Mouse (Mus musculus) frontal cortex, postnatal 10 days (tissue): Measurements from ENCODE around the gene Sema5a.
"Not testable (repeated sequence)": the region's sequence is repeated elsewhere in the genome, so short reads cannot be mapped to it uniquely, and the experiment has no call there.

ENCODE experiments used
- DNase-seq, 2 experiments: peaks; one replicate each; pipeline ENCODE4 v3.0.0; 2022; ENCODE audit warnings: low spot score in 2 of 2, mixed read lengths in 1 of 2

Gene Sema5a

DNA sequence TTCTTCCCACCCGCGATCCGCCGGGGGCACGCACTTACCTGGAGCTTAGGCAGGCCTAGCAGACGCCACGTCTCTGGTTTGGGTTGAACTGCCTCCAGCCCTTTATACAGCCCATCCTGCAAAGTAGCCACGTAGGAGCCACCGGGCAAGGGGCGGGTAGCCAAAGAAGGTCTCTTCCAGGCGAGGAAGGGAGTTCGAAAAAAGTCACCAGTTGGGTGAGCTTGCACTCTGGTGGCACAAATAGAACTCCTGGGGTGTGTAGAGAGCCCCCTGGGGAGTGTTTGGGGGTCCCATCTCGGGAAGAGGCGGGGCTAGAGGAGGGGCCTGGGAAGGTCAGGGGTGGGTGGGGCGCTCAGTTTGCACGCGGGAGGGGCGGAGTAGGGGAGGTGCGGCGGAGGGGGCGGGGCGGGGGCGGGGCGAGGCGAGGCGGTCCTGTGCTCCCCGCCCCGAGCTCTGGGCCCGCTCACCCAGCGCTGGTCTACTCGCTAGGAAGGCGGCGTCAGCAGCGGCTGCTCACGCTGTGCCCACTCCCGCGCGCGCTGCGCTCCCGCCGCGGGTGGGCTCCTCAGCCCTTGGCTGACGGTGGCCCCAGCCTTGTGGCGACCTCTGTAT, at the start of gene Sema5a:
TSS of gene Sema5a (plus strand) at position 467 of the 612 bp plus-strand sequence.
- peak in 1 of 2 experiments; percentile 47 for DNase-seq

DNA sequence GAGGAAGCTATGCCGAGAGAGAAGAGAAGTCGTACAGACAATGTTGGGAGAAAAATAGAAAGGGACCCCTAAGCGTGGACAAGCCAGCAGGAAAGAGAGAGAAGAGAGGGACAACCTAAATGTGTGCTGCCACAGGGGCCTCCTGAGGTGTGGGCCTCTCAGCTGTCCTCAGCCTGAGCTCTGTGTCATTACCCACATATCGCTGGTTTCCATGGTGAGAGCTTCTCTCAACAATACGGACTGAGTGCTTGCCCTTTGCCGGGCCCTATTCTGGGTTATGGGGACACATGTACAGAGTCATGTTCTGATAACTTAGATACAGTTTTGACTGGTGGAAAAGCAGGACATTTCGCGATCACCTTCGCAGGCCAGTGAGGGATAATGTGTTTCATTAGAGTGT, 46.5 kb upstream of the Sema5a start:
- DNase-seq = no peak

DNA sequence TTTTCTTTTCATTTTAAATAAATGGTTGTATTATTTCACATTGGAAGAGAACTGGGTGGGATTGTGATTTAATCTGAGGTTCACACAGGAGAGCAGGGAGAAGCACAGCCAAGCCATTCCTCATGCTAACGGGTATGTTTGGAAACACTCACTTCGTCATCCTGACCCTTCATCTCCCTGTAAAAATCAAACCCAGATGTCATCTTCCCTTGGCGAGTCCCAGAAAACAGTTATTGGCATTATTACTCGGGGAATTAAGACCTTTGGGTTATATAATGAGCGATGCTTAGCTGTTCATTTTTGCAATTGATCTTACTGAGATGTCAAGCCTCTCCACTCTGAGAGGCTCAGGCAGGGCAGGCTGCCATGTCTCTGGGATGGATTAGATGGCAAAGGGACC, 46.0 kb upstream of the Sema5a start:
- DNase-seq = no peak

DNA sequence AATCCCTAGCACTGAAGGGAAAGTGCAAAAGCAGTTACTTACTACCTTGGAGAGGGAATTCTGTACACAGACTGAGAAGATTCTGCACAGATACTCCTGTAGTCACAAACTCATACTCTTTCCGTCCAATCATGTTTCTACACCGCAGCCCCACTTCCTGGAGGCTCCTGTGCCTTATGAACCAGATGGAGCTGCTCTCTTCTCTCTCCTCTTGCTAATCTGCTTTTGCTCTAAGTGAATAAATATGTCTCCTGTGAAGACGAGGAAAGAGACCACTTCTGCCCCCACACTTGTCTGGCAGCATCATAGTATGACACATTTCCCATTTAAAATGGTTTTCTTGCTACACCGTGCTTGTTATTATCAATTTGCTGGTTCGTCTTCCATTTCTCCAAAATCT, 41.4 kb upstream of the Sema5a start:
- DNase-seq = no peak

DNA sequence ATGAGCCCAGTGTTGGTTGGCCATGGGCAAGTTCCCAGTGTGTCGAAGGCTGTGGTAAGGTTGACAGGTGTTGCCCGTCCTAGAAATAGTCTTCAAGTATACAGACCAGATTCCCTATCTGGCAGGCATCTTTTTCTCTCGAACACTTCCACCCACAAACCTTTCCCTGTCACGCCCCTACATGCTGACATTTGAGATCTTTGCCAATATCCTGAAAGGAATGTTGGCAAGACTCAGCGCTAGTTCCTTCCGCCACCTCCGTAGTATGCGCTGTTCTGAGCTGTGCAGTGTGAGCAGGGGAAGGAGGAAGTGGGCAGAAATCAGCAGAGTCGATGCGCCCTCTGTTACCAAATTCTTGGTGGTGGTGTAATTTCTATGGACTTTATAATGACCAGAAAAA, 39.7 kb upstream of the Sema5a start:
- peak in 1 of 2 experiments; percentile 15 for DNase-seq

DNA sequence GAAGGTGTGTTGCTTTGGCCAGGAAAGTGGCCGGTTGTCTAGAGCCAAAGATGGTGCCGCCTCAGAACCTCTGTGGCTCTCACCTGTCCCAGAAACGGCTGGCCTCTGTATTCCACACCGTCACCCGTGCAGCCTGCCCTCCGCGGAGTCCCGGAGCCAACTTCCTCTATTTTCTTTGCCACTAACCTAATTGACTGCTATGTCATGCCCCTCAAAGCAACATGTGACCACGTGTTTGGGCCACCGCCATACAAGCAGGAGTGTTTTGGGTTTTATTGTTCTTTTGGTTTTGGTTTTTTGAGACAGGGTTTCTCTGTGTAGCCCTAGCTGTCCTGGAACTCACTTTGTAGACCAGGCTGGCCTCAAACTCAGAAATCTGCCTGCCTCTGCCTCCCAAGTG, 29.9 kb upstream of the Sema5a start:
- not testable (repeated sequence) for DNase-seq

DNA sequence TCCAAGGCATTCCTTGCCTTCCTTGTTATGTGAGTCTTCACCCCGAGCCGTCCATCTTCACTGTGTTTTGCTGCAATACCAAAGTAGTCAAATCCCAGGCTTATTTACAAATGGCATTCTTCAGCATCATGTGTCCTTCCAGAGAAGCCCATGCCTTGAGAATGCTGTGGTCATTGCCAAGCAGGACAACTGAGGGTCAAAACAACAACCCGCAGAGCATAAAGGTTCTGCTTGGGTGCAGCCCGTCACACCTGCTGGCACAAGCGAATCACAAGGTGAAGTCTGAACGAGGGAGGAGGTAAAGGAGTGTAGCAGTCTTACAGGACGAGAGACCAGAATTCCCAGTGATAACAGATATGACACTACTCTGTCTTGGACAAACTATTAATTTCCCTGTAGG, 21.6 kb upstream of the Sema5a start:
- DNase-seq = no peak

DNA sequence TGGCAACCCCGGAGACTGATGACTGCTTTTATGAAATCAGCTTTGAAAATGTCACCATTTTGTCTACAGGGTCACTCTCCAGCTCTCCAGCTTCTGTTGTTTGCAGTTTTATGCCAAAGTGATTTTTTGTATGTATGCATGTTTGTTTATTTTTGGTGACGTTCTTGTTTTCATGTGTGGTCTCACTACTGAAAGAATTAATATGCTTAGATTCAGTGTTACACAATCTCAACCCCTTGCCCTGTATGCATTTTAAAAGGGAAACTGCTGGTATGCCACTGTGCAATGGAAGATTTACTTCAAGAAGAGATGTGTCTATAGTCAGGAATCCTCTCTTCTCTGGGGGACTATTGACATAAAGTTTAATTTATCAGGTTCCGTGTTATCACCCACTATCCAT, 19.2 kb upstream of the Sema5a start:
- no peak for DNase-seq

DNA sequence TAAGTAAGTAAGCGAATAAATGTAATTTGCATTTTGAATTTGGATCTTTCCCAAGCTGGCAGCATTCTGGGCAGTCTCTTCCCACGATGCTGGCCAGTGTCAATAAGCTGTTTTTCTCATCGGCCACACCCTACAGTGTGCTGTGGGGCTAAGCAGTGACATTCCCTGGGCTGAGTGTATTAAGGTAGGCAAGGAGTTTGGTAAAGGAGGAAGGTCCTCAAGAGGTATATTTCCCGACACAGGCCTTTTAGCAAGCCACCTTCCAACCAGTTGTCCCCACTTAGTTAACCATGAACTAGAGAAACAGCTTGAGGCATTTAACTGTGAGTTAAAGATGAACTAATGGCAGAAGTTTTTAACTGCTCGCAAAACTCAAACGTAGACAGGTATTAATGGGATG, 18.2 kb upstream of the Sema5a start:
- no peak for DNase-seq

DNA sequence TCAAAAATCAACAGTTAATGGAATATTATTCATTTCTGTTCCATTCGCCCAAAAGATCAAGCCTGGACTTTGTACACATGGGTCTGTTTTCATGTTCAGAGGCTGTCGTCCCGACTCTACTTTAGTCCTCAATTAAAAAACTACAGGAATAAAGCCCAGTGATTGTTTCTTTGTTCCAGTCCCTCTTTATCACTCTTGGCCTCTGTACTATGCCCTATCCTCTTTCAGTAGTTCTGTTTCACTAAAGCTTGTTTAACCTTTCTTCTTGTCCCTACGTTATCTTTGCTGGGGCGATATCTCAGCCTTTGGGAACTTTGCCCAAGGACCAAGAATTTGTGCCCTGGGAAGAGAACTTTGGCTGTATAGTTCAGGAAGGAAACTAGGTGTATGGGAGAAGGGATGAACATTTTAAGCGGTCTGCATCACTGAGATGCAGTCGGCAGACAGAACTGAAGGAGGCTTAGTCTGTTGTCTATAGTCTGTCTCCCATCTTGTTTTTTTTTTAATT, 17.7 kb upstream of the Sema5a start:
- DNase-seq = no peak

DNA sequence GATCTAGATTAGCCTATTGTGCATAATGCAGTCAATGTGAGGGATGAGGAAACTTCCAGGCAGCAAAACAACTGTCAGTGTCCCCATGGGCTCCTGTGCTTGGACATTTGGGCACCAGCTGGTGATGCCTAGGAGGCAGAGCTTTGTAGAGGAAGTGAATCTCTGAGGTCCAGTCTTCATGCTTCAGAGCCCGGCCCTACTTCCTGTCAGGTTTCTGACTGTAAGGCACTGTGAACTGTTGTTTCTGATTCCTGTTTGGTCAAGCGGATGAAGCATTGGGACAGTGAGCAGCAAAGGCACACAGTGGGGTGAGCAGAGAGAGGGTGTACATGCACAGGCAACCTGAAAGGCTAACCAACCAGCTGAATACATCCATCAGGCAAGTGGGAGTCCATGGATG, 14.5 kb upstream of the Sema5a start:
- no peak for DNase-seq

DNA sequence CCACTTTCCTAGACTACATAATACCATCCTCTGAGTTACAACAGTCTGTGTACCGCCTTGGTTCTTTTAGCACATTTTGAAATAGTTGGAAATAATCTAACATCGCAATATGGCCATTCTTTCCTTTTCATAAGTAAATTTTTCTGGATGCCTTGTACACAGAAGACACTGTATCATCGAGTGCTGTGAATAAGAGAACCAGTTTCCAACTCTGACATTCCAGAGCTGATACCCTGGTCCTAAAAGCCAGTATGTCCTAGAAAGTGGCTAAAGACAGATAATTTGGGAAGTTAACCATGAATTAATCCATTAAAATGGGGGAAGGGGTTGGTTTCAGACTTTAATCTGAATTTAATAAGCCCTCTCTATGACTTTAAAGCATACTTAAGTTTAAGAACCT, 12.4 kb upstream of the Sema5a start:
- DNase-seq = no peak

DNA sequence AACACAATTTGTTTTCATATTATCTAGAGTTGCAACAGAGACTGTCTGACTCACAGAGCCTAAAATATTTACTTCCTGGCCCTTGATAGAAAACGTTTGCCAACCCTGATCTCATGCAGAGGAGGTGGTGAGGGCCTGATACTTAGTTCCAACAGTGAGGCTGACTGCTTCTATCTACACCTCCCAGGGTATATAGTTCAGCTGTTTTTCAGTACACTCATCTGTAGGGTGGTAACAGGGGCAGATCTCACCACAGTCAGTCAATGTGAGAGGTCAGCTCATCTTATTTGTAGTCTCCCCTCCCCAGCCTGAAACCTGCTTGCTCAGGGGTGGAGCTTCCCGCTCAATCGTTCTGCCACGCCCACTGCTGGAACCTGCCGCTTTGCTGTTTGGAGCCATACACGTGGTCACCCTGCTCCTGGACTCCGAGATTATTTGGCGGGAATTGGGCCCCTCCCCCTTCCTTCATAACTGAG, 11.9 kb upstream of the Sema5a start:
- DNase-seq = not testable (repeated sequence)

DNA sequence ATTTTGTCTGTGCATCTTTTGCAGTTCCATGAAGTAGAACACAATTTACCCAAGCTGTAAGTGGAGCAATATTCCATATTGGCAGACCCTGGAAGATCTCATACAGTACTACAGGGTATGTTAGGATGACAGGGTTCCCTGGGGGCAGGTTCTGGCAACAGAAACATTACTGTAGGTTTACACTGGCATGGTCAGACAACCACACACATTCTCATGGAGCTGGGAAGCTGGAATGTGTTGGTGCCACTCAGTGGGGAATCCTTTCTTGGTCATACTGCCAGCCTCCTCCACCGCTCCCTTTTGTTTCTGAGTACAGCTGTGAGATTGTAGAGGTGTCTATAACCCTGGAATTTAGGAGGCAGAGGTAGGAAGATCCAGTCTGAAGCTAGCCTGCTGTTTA, 11.2 kb upstream of the Sema5a start:
- no peak for DNase-seq

DNA sequence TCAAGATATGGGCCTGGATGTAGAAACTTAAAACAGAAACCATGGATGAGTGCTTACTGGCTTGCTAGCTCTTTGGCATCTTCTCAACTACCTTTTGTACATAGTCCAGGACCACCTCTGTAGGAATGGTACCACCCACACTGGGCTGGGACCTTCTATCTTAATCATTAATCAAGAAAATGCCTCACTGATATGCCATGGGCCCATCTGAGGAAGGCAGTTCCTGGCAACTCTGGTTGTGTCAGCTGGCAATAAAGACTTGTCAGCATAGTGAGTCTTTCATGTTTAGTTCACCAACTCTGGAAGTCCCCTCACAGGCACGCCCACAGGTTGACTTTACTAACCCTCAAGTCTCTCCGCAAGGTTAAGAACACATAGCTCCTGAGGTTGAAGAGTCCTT, 5.5 kb upstream of the Sema5a start:
- no peak for DNase-seq

DNA sequence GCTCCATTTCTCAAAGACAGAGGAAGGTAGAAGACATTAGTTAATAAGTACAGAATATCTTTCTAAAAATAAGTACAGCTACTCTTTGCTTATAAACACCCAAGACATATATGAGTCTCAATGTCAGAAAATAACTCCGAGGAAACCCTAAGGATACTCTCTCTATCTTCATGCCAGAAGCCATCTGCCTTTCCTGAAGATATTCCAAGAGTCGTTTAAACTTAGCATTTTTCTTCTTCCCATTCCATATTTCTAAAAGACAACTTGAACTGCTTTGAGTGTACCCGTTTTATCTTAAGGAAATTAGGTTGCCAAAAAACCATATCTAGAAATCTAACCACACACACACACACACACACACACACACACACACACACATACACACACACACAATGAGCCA, 4.5 kb upstream of the Sema5a start:
- no peak for DNase-seq

DNA sequence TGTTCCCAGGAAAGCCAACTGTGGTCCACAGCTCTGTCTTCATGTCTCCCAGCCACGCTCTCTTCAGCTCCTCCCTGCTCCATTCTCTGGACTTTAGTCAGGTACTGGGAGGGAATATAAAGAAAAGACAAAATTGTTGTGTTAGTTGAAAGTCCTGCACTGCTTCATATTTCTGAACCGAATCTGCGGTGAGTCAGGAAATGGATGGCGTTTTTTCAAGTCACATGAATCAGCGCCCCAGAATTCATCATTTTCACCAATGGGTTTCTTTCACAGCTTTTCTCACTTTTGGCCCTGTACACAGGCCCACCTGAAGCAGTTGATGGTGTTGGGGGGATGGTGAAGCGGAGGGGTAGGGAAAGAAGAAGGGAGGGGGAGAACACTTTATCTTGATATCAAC, 2.9 kb upstream of the Sema5a start:
- no peak for DNase-seq

DNA sequence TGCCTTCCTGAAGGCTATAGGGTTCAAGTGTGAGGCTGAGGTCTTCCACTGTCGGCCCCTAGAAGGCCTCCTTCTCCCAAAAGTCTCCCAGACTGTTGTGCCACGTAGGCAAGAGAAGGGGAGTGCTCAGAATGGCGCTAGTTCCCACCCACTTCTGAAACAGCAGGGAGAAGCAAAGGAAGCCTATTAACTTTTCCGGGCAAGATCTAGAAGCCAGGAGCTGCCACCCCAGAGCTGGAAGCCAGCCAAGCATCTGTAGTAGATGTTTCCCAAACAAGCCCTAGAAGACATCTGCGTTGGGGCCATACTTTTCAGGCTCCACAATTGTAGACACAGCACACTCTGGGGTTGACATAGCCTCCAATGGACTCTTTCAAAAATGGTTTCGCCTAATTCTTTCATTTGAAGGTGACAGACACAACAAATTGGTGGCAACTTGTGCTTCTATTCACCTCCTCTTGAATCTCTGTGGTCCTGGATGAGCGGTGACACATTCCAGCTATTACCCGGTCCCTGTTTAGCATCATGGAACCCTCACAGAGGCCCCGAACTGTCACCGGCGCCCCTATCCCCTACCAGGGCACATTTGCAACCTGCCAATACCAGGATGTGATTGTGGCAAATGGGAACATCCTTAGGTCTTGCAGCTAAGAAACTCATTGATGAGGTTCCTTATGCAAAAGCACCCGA, 1.4 kb upstream of the Sema5a start:
- no peak for DNase-seq

DNA sequence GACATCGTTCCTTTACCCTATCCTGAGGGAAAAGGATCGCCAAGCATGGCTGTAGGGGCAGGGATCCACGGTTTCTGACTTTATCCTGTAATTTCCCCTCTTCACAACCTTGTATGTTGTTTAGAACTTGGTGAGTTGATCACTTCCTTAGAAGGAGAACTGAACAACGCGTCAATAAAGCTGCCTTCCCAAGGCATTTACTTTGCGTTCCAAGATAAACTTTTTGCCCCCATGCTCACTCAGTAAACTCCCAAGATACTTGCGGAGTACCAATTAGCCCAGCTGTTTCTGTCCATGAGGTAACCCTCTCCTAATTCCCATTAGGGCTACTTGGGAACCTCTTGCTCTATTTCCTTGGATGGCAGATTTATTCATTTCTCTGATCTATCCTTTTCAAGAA, 786 bp upstream of the Sema5a start:
- DNase-seq = no peak

DNA sequence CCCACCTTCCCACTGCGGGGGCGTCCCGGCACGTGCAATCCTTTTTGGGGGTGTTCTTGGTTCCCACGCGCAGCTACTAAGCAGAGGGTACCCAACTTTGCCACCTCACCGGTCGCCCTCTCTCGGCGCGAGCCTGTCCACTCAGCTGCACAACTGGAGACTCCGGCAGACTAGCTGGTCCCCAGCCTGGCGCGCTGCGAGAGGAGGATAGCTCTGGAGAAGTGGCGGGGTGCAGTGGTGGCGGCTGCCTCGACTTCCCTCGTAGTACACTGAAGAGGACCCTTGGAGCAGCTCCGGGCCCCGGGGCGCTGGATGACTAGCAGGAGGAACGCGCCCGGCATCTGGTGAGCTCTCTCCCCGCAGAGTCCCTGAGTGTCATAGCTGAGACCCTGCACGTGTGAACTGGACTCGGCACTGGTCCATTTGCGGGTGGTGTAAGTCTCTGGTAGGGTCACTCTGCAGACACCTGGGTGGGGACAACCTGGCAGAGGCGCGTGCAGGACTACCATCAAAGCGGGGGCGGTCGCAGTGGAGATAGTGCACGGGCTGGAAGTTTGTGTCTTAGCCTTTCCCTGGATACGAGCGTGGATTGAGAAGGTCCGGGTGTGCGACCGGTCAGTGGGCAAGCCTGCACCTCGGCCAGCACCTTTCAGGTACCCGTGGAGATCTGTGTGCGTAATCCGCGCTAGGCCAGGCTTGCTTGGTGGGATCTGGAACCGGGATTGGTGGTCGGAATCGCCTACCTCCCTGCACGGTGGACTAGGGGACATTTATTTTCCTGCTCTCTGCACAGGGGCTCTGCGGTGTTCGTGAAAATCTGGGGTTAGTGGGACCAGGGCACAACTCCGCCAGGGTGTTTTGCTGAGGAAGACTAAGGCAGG, 586 bp downstream of the Sema5a start:
- DNase-seq = peak in 1 of 2 experiments; percentile 42

DNA sequence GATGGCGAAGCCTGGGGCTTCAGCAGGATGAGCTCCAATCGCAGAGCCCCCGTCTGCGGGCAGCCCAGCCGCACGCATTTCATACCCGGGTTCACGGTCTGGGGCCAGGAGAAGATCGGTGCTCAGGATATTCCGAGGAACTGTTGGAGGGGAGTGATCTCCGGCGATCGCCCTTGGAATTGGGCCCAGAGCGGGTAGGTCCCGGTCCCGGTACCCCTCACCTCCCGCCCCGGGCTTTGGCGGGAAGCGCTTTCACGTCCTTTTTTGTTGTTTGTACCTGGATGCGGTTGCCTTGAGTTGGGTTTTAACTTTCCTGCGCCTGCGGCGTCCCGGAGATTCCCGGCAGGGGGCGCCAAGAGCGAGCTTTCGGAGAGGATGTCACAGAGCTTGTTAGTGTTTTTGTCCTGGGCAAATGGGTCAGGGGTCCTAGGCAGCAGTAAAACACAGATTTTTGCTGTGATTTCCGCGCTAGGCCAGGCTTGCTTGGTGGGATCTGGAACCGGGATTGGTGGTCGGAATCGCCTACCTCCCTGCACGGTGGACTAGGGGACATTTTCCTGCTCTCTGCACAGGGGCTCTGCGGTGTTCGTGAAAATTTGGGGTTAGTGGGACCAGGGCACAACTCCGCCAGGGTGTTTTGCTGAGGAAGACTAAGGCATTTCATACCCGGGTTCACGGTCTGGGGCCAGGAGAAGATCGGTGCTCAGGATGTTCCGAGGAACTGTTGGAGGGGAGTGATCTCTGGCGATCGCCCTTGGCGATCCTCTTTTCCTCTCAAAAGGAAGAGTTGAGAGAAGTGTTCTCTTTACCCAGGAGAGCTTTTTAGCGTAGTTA, 1.4 kb downstream of the Sema5a start:
- DNase-seq = peak; percentile 68 to 87

DNA sequence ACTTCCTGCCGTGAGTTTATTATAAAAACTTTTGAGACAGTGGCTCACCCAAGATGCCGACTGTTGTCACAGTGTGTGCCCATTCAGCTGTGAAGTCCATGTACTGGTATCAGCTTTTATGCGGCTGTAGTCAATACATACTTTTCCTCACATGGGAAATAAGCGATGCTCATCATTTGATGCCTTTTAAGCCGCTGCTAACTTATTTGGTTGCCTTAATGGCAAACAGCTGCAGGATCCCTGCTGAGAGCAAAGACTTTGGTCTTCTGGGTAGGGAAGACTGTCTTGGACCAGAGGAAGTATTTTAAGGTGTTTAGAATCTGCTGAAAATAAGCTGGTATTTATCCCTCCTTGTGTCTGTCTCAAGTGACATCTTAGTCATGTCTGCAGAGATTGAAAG, 2.7 kb downstream of the Sema5a start:
- no peak for DNase-seq
